In the genomic region with DNA sequence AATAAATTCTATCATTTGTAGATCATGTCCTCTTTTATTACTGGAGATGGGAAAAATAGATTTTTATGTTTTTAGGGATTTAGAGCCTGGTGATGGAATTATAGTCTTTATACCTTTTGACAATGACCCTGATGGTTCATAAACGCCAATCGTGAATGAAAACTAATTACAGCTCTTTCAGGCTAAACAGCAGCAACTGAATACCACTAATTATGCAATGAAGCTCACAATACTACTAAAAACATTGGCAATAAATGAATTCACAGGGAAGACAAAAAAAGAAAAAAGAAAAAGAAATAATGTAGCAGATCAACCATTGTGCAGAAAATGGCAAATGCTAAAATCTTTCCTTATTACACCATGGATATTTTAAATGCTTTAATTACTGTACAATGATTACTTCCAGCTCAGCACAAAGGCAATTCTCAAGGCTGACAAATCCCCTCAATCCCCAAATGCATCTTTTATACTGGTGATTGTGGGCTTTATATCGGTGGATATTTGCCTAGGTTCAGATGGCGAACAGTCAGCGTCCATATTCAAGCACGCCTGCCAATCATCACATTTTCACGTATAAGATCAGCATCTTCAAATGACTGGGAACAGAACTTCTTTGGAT, we compare ENCODE assay signal across 23 mouse cellular contexts.
DNase-seq lines count a peak whose midpoint lies in the region; ATAC-seq lines count a peak whose summit lies in the region.
"Had no signal": no experiment of that assay in that cellular context is flagged by ENCODE, and none has a peak within 500 bp of the region (broad histone marks: within the 10 kb centered on the region; RNA-seq: fewer than 3 reads in every experiment).

No protein-coding gene starts in this region.

- H3K9ac ChIP-seq in forebrain, embryonic 11.5 days (ENCODE audit: low read length): no peak overlapping the region
- H3K9ac ChIP-seq in neural tube, embryonic 13.5 days: no peak overlapping the region
- H3K9ac ChIP-seq in forebrain, embryonic 13.5 days: no peak overlapping the region
- no peak overlapping the region for H3K9ac ChIP-seq in forebrain, embryonic 16.5 days (replicated peaks; ENCODE audit: low read depth, low read length)
- H3K9ac ChIP-seq: heart, embryonic 12.5 days; heart, embryonic 15.5 days; hindbrain, embryonic 13.5 days had no signal

- H3K4me2 ChIP-seq in forebrain, embryonic 11.5 days (ENCODE audit: low read depth, low read length, severe bottlenecking): no peak overlapping the region
- H3K4me2 ChIP-seq in neural tube, embryonic 13.5 days: no peak overlapping the region
- no peak overlapping the region for H3K4me2 ChIP-seq in forebrain, embryonic 13.5 days
- H3K4me2 ChIP-seq in forebrain, embryonic 16.5 days (ENCODE audit: low read length): 0 out of 2 replicates have a peak overlapping the region, but pooled peaks have one; percentile 6
- H3K4me2 ChIP-seq: heart, embryonic 12.5 days; heart, embryonic 15.5 days; hindbrain, embryonic 13.5 days had no signal

- no peaks in the 10 kb centered on the region for H3K4me1 ChIP-seq in forebrain, embryonic 11.5 days (replicated peaks; ENCODE audit: control insufficient read depth, insufficient read depth, low read length)
- H3K4me1 ChIP-seq in forebrain, embryonic 10.5 days: peaks cover 15% of the 10 kb centered on the region
- H3K4me1 ChIP-seq in neural tube, embryonic 13.5 days (replicated peaks): peaks cover 5% of the 10 kb centered on the region; the same call in 1 of the 2 replicates
- peaks cover 10% of the 10 kb centered on the region; the same call in 1 of the 2 replicates for H3K4me1 ChIP-seq in forebrain, embryonic 13.5 days
- H3K4me1 ChIP-seq in forebrain, embryonic 16.5 days (replicated peaks; ENCODE audit: control insufficient read depth, insufficient read depth, low read length): 0 out of 2 replicates have a peak, but pooled peaks cover 3% of the 10 kb centered on the region
- H3K4me1 ChIP-seq: heart, embryonic 12.5 days; heart, embryonic 15.5 days; hindbrain, embryonic 10.5 days; hindbrain, embryonic 13.5 days had no signal

- no peak for DNase-seq in forebrain, embryonic 11.5 days (ENCODE audit: low spot score)
- DNase-seq in forebrain, embryonic 10.5 days (ENCODE audit: extremely low spot score, low spot score): no peak
- DNase-seq in neural tube, embryonic 10.5 days (ENCODE audit: extremely low spot score, low spot score): no peak
- no peak for DNase-seq in right cerebral cortex, adult 18-20 months
- no peak for DNase-seq in urinary bladder, postnatal 14 days (ENCODE audit: low spot score)
- DNase-seq: adrenal gland, adult 8-10 months; adrenal gland, postnatal 25 days; cerebellum, adult 18-20 months; cerebellum, adult 9-10 months; cerebellum, postnatal 14 days; gastrocnemius, postnatal 25 days; heart, adult 18-20 months; heart, postnatal 10 days; heart, postnatal 36 days had no signal

- H3K27ac ChIP-seq in forebrain, embryonic 11.5 days (ENCODE audit: low read depth, low read length): no peak overlapping the region
- no peak overlapping the region for H3K27ac ChIP-seq in forebrain, embryonic 10.5 days
- H3K27ac ChIP-seq in neural tube, embryonic 13.5 days (replicated peaks): peak overlapping the region; percentile 64
- 0 out of 2 replicates have a peak overlapping the region, but pooled peaks have one; percentile 12 for H3K27ac ChIP-seq in forebrain, embryonic 13.5 days
- H3K27ac ChIP-seq in forebrain, embryonic 16.5 days (ENCODE audit: low read length): no peak overlapping the region
- H3K27ac ChIP-seq: heart, embryonic 15.5 days; hindbrain, embryonic 10.5 days; hindbrain, embryonic 13.5 days had no signal

- no peaks in the 10 kb centered on the region for H3K9me3 ChIP-seq in forebrain, embryonic 11.5 days (ENCODE audit: control insufficient read depth, low read length)
- no peaks in the 10 kb centered on the region for H3K9me3 ChIP-seq in forebrain, embryonic 10.5 days
- no peaks in the 10 kb centered on the region for H3K9me3 ChIP-seq in neural tube, embryonic 13.5 days
- H3K9me3 ChIP-seq in forebrain, embryonic 13.5 days (replicated peaks): no peaks in the 10 kb centered on the region
- no peaks in the 10 kb centered on the region for H3K9me3 ChIP-seq in forebrain, embryonic 16.5 days (ENCODE audit: control insufficient read depth, low read length)
- H3K9me3 ChIP-seq: heart, embryonic 12.5 days; heart, embryonic 15.5 days; hindbrain, embryonic 10.5 days had no signal

- H3K27me3 ChIP-seq in forebrain, embryonic 11.5 days (ENCODE audit: control insufficient read depth, insufficient read depth, low read length): no peaks in the 10 kb centered on the region
- peaks cover 8% of the 10 kb centered on the region; the same call in 1 of the 2 replicates for H3K27me3 ChIP-seq in forebrain, embryonic 10.5 days (ENCODE audit: poor library complexity, severe bottlenecking)
- H3K27me3 ChIP-seq in neural tube, embryonic 13.5 days: no peaks in the 10 kb centered on the region
- 0 out of 2 replicates have a peak, but pooled peaks cover 2% of the 10 kb centered on the region for H3K27me3 ChIP-seq in forebrain, embryonic 13.5 days
- H3K27me3 ChIP-seq in forebrain, embryonic 16.5 days (replicated peaks; ENCODE audit: control insufficient read depth, insufficient read depth, low read length): no peaks in the 10 kb centered on the region
- H3K27me3 ChIP-seq: heart, embryonic 12.5 days; heart, embryonic 15.5 days; hindbrain, embryonic 13.5 days had no signal

- no peak overlapping the region for H3K4me3 ChIP-seq in forebrain, embryonic 11.5 days (ENCODE audit: low read depth, low read length)
- H3K4me3 ChIP-seq in forebrain, embryonic 10.5 days: no peak overlapping the region
- H3K4me3 ChIP-seq in neural tube, embryonic 13.5 days: no peak overlapping the region
- H3K4me3 ChIP-seq in forebrain, embryonic 13.5 days: no peak overlapping the region
- H3K4me3 ChIP-seq in forebrain, embryonic 16.5 days (replicated peaks; ENCODE audit: low read length): no peak overlapping the region
- H3K4me3 ChIP-seq: heart, embryonic 12.5 days; heart, embryonic 15.5 days; hindbrain, embryonic 10.5 days; hindbrain, embryonic 13.5 days had no signal

- no peaks in the 10 kb centered on the region for H3K36me3 ChIP-seq in forebrain, embryonic 11.5 days (ENCODE audit: control insufficient read depth, insufficient read depth, low read length)
- H3K36me3 ChIP-seq in forebrain, embryonic 10.5 days (replicated peaks): no peaks in the 10 kb centered on the region
- no peaks in the 10 kb centered on the region for H3K36me3 ChIP-seq in neural tube, embryonic 13.5 days
- H3K36me3 ChIP-seq in forebrain, embryonic 13.5 days (ENCODE audit: poor library complexity, severe bottlenecking): no peaks in the 10 kb centered on the region
- no peaks in the 10 kb centered on the region for H3K36me3 ChIP-seq in forebrain, embryonic 16.5 days (ENCODE audit: control insufficient read depth, insufficient read depth)
- H3K36me3 ChIP-seq: heart, embryonic 12.5 days; heart, embryonic 15.5 days; hindbrain, embryonic 10.5 days; hindbrain, embryonic 13.5 days had no signal

- WGBS in forebrain, embryonic 11.5 days: 52% methylated on average over 7 of the region's 7 CpGs
- 77% methylated on average over 7 of the region's 7 CpGs for WGBS in forebrain, embryonic 10.5 days
- WGBS in neural tube, embryonic 13.5 days: 60% methylated on average over 7 of the region's 7 CpGs
- WGBS in forebrain, embryonic 13.5 days: 19% methylated on average over 7 of the region's 7 CpGs
- WGBS in forebrain, embryonic 16.5 days: 9% methylated on average over 7 of the region's 7 CpGs

- ATAC-seq in forebrain, embryonic 11.5 days (replicated peaks; ENCODE audit: low FRiP score): peak; percentile 66; the same call in 1 of the 2 replicates
- 0 out of 2 replicates have a peak, but pooled peaks have one; percentile 40 for ATAC-seq in neural tube, embryonic 13.5 days (ENCODE audit: low read depth)
- peak; percentile 77 for ATAC-seq in forebrain, embryonic 13.5 days
- peak; percentile 74 for ATAC-seq in forebrain, embryonic 16.5 days
- ATAC-seq: activated CD4-positive, CD25-positive, alpha-beta regulatory T cell, adult 4 months; hindbrain, embryonic 16.5 days had no signal

Comparison
In these comparisons a context has a peak if more than half of its experiments do, and no peak if none do; other contexts are left out.
1. H3K27ac ChIP-seq: peak in neural tube, embryonic 13.5 days (single experiment) and forebrain, embryonic 13.5 days (single experiment); none in forebrain, embryonic 11.5 days (single experiment), forebrain, embryonic 10.5 days (single experiment) and forebrain, embryonic 16.5 days (single experiment).
2. Peak in every context shown above with its lines, with median percentiles within 50 percentile points of each other: ATAC-seq.